Comparison of ENCODE assay signal across 11 mouse cellular contexts in genomic region chr2:31448756-31449440, GRCm38 (mm10). TPM values are rescaled to one million over a fixed set of nuclear protein-coding genes. Genes with fewer than 3 reads are reported as not detected.
DNase-seq lines count a peak whose midpoint lies in the region; ATAC-seq lines count a peak whose summit lies in the region.
"Had no signal": no experiment of that assay in that cellular context is flagged by ENCODE, and none has a peak within 500 bp of the region (broad histone marks: within the 10 kb centered on the region; RNA-seq: fewer than 3 reads in every experiment).

No protein-coding gene starts in this region.

- H3K4me2 ChIP-seq in heart, embryonic 12.5 days, result no peak overlapping the region
- H3K4me2 ChIP-seq in forebrain, embryonic 16.5 days (ENCODE audit: low read length), result no peak overlapping the region; the same call in 1 of the 2 replicates
- H3K4me2 ChIP-seq in midbrain, embryonic 15.5 days, result no peak overlapping the region
- H3K4me2 ChIP-seq: embryonic facial prominence, embryonic 12.5 days had no signal

- H3K9ac ChIP-seq in heart, embryonic 12.5 days, result no peak overlapping the region
- H3K9ac ChIP-seq in forebrain, embryonic 16.5 days (replicated peaks; ENCODE audit: low read depth, low read length), result no peak overlapping the region
- no peak overlapping the region for H3K9ac ChIP-seq in midbrain, embryonic 15.5 days
- H3K9ac ChIP-seq: embryonic facial prominence, embryonic 12.5 days had no signal

- no peak for DNase-seq in heart, postnatal 14 days
- DNase-seq in 3T3-L1 (ENCODE audit: low read depth, low spot score) (peak; percentile 50), liver (no peak)
- no peak for DNase-seq in urinary bladder, adult 2 months (ENCODE audit: low spot score)
- no peak for DNase-seq in kidney, postnatal 25 days
- DNase-seq: gastrocnemius, adult 2 months; kidney, adult 18-20 months had no signal

- 61% methylated on average over 3 of the region's 3 CpGs for WGBS in heart, embryonic 12.5 days
- WGBS in forebrain, embryonic 16.5 days, result 32% methylated on average over 3 of the region's 3 CpGs
- 39% methylated on average over 3 of the region's 3 CpGs for WGBS in midbrain, embryonic 15.5 days

- H3K36me3 ChIP-seq in heart, embryonic 12.5 days, result no peaks in the 10 kb centered on the region
- H3K36me3 ChIP-seq in forebrain, embryonic 16.5 days (ENCODE audit: control insufficient read depth, insufficient read depth), result no peaks in the 10 kb centered on the region
- no peaks in the 10 kb centered on the region for H3K36me3 ChIP-seq in midbrain, embryonic 15.5 days (replicated peaks)
- H3K36me3 ChIP-seq: embryonic facial prominence, embryonic 12.5 days had no signal

- peak overlapping the region; percentile 36 for H3K27ac ChIP-seq in heart, embryonic 12.5 days (ENCODE audit: poor library complexity, severe bottlenecking)
- peak overlapping the region; percentile 49 for H3K27ac ChIP-seq in forebrain, embryonic 16.5 days (ENCODE audit: low read length)
- H3K27ac ChIP-seq in midbrain, embryonic 15.5 days, result 0 out of 2 replicates have a peak overlapping the region, but pooled peaks have one; percentile 20
- H3K27ac ChIP-seq: embryonic facial prominence, embryonic 12.5 days; gastrocnemius, adult 2 months had no signal

- no peak for ATAC-seq in heart, embryonic 12.5 days (ENCODE audit: insufficient number of reproducible peaks, low FRiP score)
- peak; percentile 46 for ATAC-seq in forebrain, embryonic 16.5 days
- no peak for ATAC-seq in midbrain, embryonic 15.5 days (replicated peaks)

- no peak overlapping the region for H3K4me3 ChIP-seq in heart, embryonic 12.5 days
- no peak overlapping the region for H3K4me3 ChIP-seq in forebrain, embryonic 16.5 days (replicated peaks; ENCODE audit: low read length)
- no peak overlapping the region for H3K4me3 ChIP-seq in midbrain, embryonic 15.5 days
- H3K4me3 ChIP-seq: embryonic facial prominence, embryonic 12.5 days; gastrocnemius, adult 2 months had no signal

- H3K9me3 ChIP-seq in heart, embryonic 12.5 days (replicated peaks), result no peaks in the 10 kb centered on the region
- no peaks in the 10 kb centered on the region for H3K9me3 ChIP-seq in forebrain, embryonic 16.5 days (ENCODE audit: control insufficient read depth, low read length)
- no peaks in the 10 kb centered on the region for H3K9me3 ChIP-seq in midbrain, embryonic 15.5 days
- H3K9me3 ChIP-seq: embryonic facial prominence, embryonic 12.5 days had no signal

- intact Hi-C loops in heart, postnatal 14 days (cut with DNase I), result no loop called here

- H3K27me3 ChIP-seq in heart, embryonic 12.5 days (replicated peaks), result 0 out of 2 replicates have a peak, but pooled peaks cover 12% of the 10 kb centered on the region
- H3K27me3 ChIP-seq in forebrain, embryonic 16.5 days (replicated peaks; ENCODE audit: control insufficient read depth, insufficient read depth, low read length), result no peaks in the 10 kb centered on the region
- H3K27me3 ChIP-seq in midbrain, embryonic 15.5 days (replicated peaks), result 0 out of 2 replicates have a peak, but pooled peaks cover 4% of the 10 kb centered on the region
- H3K27me3 ChIP-seq: embryonic facial prominence, embryonic 12.5 days had no signal

- H3K4me1 ChIP-seq in heart, embryonic 12.5 days (replicated peaks), result peaks cover 43% of the 10 kb centered on the region
- H3K4me1 ChIP-seq in forebrain, embryonic 16.5 days (replicated peaks; ENCODE audit: control insufficient read depth, insufficient read depth, low read length), result peaks cover 20% of the 10 kb centered on the region
- peaks cover 15% of the 10 kb centered on the region for H3K4me1 ChIP-seq in midbrain, embryonic 15.5 days

RNA-seq across cellular contexts. Expression of gene Ass1, which starts 21.1 kb away (rescaled TPM):
- polyA plus RNA-seq in heart, embryonic 12.5 days (2016; fragmentation: Nextera tagmentation; extraction: Ambion mirVana), result 11.8 and 12.4 TPM in 2 replicates
- 1 to 10 TPM; 3.1 to 3.7 TPM for total RNA-seq in heart, postnatal 14 days (2021)
- 6.0 and 8.0 TPM in 2 replicates for polyA plus RNA-seq in forebrain, embryonic 16.5 days (2015; fragmentation: Nextera tagmentation; extraction: Ambion mirVana)
- 7.6 and 9.4 TPM in 2 replicates for polyA plus RNA-seq in midbrain, embryonic 15.5 days (2015; fragmentation: Nextera tagmentation; extraction: Ambion mirVana)
- 34.7 and 39.5 TPM in 2 replicates for polyA plus RNA-seq in urinary bladder, adult 2 months (2012; rRNA removed)
